Mouse (Mus musculus) liver, embryonic 12.5 days (tissue): ENCODE measurements around the gene Adamts18. TPM values are rescaled to one million over a fixed set of nuclear protein-coding genes. Genes with fewer than 3 reads are reported as not detected.
"Not testable (repeated sequence)": the region's sequence is repeated elsewhere in the genome, so short reads cannot be mapped to it uniquely, and the experiment has no call there.

Experiments
- ATAC-seq: fragments of 200-750 bp; cut with Nextera tagmentation; 2 replicates; pipeline ENCODE4 v1.8.0; 2017; ENCODE audit warnings: moderate number of reproducible peaks, mild to moderate bottlenecking, moderate library complexity
- H3K27ac ChIP-seq: fragments of 300-500 bp; sonication (generic); 2 replicates; pipeline ENCODE4 v1.5.1; 2016; ENCODE audit warnings: mild to moderate bottlenecking
- H3K27me3 ChIP-seq: fragments of 300-500 bp; sonication (generic); replicated peaks from 2 replicates; pipeline ENCODE4 v1.6.1; 2016; ENCODE audit warnings: mild to moderate bottlenecking, moderate library complexity
- H3K36me3 ChIP-seq: fragments of 300-500 bp; sonication (generic); 2 replicates; pipeline ENCODE4 v1.6.1; 2016; ENCODE audit warnings: mild to moderate bottlenecking, moderate library complexity
- H3K4me1 ChIP-seq: fragments of 300-500 bp; sonication (generic); 2 replicates; pipeline ENCODE4 v1.6.1; 2016
- H3K4me2 ChIP-seq: fragments of 300-500 bp; sonication (generic); 2 replicates; pipeline ENCODE4 v1.6.1; 2016; ENCODE audit warnings: mild to moderate bottlenecking, moderate library complexity
- H3K4me3 ChIP-seq: fragments of 300-500 bp; sonication (generic); 2 replicates; pipeline ENCODE4 v1.5.1; 2016; ENCODE audit warnings: mild to moderate bottlenecking, moderate library complexity
- H3K9ac ChIP-seq: fragments of 300-500 bp; sonication (generic); 2 replicates; pipeline ENCODE4 v1.6.1; 2016; ENCODE audit warnings: mild to moderate bottlenecking, moderate library complexity
- H3K9me3 ChIP-seq: fragments of 300-500 bp; sonication (generic); replicated peaks from 2 replicates; pipeline ENCODE4 v1.6.1; 2016; ENCODE audit warnings: mild to moderate bottlenecking, moderate library complexity
- WGBS: fragments of 180-500 bp; shearing (Covaris S2); methylation state at CpG from one replicate; pipeline ENCODE4 v1.1.7; 2016; ENCODE audit not compliant: insufficient replicate concordance; 5-methylcytosine and 5-hydroxymethylcytosine counted together
- polyA plus RNA-seq: library from polyadenylated mRNA; unstranded; fragments of >200 nt; fragmentation: Nextera tagmentation; extraction: Ambion mirVana; gene quantifications from 2 replicates; pipeline ENCODE4 v1.2.1, GENCODE M21; 2016

The Adamts18 gene
- polyA plus RNA-seq, 1 experiment from 2014 or later: 0.46 TPM

DNA sequence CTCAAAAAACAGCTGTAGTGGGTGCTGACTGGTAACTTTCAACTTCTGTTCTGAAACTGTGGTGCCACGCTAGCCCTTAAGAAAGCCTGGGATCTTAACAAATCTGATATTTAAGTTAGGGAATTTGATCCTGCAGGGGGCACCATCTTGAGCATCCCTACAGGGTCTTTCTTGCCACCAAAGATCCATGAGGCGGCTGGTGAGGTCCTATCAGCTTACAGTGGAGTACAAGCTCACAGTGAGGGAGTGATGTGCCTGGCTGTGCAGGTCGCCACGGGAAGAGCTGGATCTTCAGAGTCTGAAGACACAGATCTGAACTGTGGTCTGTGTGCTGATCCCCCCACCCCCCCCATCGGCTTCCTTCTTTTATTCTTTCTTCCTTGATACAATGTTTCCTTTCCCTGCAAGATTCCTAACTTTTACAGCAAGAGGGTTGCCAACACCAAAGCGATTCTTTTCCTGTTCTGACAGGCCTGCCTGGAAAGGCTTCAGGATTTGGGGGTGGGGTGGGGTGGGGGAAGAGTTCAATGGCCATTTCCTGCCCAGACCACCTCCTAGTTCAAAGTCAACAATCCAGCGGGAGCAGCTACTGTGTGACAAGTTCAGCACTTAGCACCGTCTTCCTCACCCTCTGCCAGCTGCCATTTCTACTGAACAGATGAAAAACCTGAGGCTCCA, 11.5 kb downstream of the Adamts18 start:
- H3K4me2 ChIP-seq: no peak overlapping the region
- no peak overlapping the region for H3K4me3 ChIP-seq
- H3K9ac ChIP-seq: no peak overlapping the region
- no peaks in the 10 kb centered on the region for H3K36me3 ChIP-seq
- no peak overlapping the region for H3K27ac ChIP-seq
- H3K4me1 ChIP-seq: no peaks in the 10 kb centered on the region
- H3K27me3 ChIP-seq: no peaks in the 10 kb centered on the region
- no peaks in the 10 kb centered on the region for H3K9me3 ChIP-seq
- no peak for ATAC-seq
- 37% methylated on average over 8 of the region's 8 CpGs for WGBS

DNA sequence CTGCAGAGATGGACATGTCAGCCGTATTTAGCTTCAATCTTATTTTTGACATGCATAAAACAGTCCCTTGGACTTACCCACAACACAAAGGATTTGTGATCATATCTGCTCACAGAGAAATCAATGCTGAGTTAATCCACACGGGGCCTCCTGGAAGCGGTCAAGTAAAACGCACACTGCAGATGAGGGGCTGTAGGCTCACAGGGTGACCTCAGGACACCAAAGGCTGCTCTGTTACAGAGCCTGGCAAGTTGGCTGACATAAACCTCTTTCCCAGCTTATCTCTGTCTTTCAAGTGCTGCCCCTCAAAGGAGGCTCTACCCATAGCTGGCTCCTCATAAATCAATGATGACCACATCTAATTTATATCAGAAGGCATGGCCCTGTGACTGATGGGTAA, 14.9 kb downstream of the Adamts18 start:
- 69% methylated on average over 4 of the region's 4 CpGs for WGBS
- Histone ChIP-seq H3K27me3 (no peaks in the 10 kb centered on the region), H3K4me3 (no peak overlapping the region), H3K4me2 (no peak overlapping the region), H3K36me3 (no peaks in the 10 kb centered on the region), H3K4me1 (no peaks in the 10 kb centered on the region), H3K9me3 (no peaks in the 10 kb centered on the region), H3K27ac (no peak overlapping the region), H3K9ac (no peak overlapping the region)
- ATAC-seq: no peak

GRCm38 (mm10) chr8:113827270-113827669, 21.3 kb downstream of the Adamts18 start:
- Histone ChIP-seq H3K4me2 (no peak overlapping the region), H3K9ac (no peak overlapping the region), H3K9me3 (peaks cover 5% of the 10 kb centered on the region; the same call in 1 of the 2 replicates), H3K27me3 (no peaks in the 10 kb centered on the region), H3K4me3 (no peak overlapping the region), H3K27ac (no peak overlapping the region), H3K36me3 (no peaks in the 10 kb centered on the region), H3K4me1 (no peaks in the 10 kb centered on the region)
- 65% methylated on average over 3 of the region's 3 CpGs for WGBS
- no peak for ATAC-seq

DNA sequence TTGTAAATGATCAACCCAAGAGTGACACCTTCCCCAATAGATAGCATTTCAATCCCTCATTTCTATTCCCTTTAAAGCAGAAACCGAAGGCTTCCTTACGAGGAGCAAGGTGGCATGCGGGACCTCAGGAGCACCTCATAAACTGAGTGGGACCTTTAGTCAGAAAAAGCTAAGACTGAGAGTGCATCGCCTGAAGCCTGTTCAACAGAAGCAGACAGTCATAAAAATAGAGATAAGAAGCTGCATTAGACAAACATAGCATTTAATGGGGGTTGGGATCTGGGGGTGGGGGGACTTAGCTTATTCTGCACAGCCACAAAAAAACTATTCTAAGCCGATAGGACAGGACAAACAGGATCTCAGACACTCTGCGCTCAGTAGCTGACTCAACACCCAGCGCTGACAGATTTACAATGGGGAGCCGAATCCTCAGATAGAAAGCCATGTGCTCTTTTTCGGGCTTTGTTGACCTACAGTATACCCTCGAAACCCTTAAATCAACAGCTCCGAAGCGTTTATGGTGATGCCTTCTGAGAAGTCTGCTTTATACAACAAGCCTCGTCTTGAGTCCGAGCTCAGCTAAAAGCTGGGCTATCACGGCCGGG, 27.5 kb downstream of the Adamts18 start:
- 63% methylated on average over 16 of the region's 16 CpGs for WGBS
- Histone ChIP-seq H3K4me1 (no peaks in the 10 kb centered on the region), H3K36me3 (no peaks in the 10 kb centered on the region), H3K9ac (no peak overlapping the region), H3K4me3 (no peak overlapping the region), H3K9me3 (peaks cover 10% of the 10 kb centered on the region; the same call in 1 of the 2 replicates), H3K27me3 (no peaks in the 10 kb centered on the region), H3K4me2 (no peak overlapping the region), H3K27ac (no peak overlapping the region)
- no peak for ATAC-seq

GRCm38 (mm10) chr8:113813966-113814365, 34.6 kb downstream of the Adamts18 start:
- Histone ChIP-seq H3K4me2 (no peak overlapping the region), H3K4me1 (no peaks in the 10 kb centered on the region), H3K9ac (no peak overlapping the region), H3K4me3 (no peak overlapping the region), H3K27me3 (no peaks in the 10 kb centered on the region), H3K9me3 (peaks cover 10% of the 10 kb centered on the region), H3K36me3 (no peaks in the 10 kb centered on the region), H3K27ac (no peak overlapping the region)
- ATAC-seq: no peak
- 56% methylated on average over 6 of the region's 6 CpGs for WGBS

DNA sequence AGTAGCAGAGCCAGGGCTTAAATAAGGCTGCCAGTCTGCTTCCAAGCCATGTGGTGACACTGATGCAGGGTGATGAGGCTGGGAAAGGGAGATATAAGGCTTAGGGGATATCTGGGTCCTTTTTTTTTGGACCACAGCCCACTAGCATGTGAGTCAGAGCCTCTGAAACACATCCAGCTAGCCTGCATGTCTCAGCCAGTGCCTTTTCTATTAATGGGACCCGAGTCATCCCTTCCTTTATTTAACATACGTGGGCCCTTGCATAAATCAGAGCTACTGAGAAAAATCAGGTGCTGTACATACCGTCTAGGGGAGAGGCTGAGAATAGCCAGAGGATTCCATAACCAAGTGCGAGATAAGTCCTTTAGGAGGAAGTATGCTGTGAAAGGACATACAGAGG, 37.0 kb downstream of the Adamts18 start:
- 48% methylated on average over 4 of the region's 4 CpGs for WGBS
- Histone ChIP-seq H3K4me1 (no peaks in the 10 kb centered on the region), H3K4me2 (no peak overlapping the region), H3K27ac (no peak overlapping the region), H3K36me3 (no peaks in the 10 kb centered on the region), H3K9me3 (peaks cover 7% of the 10 kb centered on the region), H3K27me3 (no peaks in the 10 kb centered on the region), H3K4me3 (no peak overlapping the region), H3K9ac (no peak overlapping the region)
- no peak for ATAC-seq

- peaks cover 1% of the 10 kb centered on the region for H3K9me3 ChIP-seq
- no peak overlapping the region for H3K9ac ChIP-seq
- no peak overlapping the region for H3K27ac ChIP-seq
- H3K27me3 ChIP-seq: no peaks in the 10 kb centered on the region
- 67% methylated on average over 5 of the region's 5 CpGs for WGBS
- H3K4me2 ChIP-seq: no peak overlapping the region
- ATAC-seq: no peak
- no peak overlapping the region for H3K4me3 ChIP-seq
- H3K4me1 ChIP-seq: no peaks in the 10 kb centered on the region
- H3K36me3 ChIP-seq: no peaks in the 10 kb centered on the region
Observed at GRCm38 (mm10) chr8:113809929-113810328, 38.6 kb downstream of the Adamts18 start.

GRCm38 (mm10) chr8:113803830-113804611, 44.5 kb downstream of the Adamts18 start:
- H3K9me3 ChIP-seq: no peaks in the 10 kb centered on the region
- H3K9ac ChIP-seq: no peak overlapping the region
- no peak overlapping the region for H3K4me3 ChIP-seq
- H3K36me3 ChIP-seq: no peaks in the 10 kb centered on the region
- no peak for ATAC-seq
- no peak overlapping the region for H3K4me2 ChIP-seq
- no peaks in the 10 kb centered on the region for H3K27me3 ChIP-seq
- no peak overlapping the region for H3K27ac ChIP-seq
- H3K4me1 ChIP-seq: no peaks in the 10 kb centered on the region
- WGBS: 72% methylated on average over 12 of the region's 12 CpGs

GRCm38 (mm10) chr8:113801551-113801950, 47.0 kb downstream of the Adamts18 start:
- H3K4me3 ChIP-seq: no peak overlapping the region
- no peak overlapping the region for H3K9ac ChIP-seq
- no peaks in the 10 kb centered on the region for H3K9me3 ChIP-seq
- no peak for ATAC-seq
- H3K4me1 ChIP-seq: no peaks in the 10 kb centered on the region
- 38% methylated on average over 5 of the region's 5 CpGs for WGBS
- no peak overlapping the region for H3K4me2 ChIP-seq
- no peaks in the 10 kb centered on the region for H3K36me3 ChIP-seq
- no peak overlapping the region for H3K27ac ChIP-seq
- H3K27me3 ChIP-seq: no peaks in the 10 kb centered on the region

GRCm38 (mm10) chr8:113800556-113800955, 48.0 kb downstream of the Adamts18 start:
- not testable (repeated sequence) for H3K27me3 ChIP-seq, H3K9ac ChIP-seq, H3K4me2 ChIP-seq, H3K4me1 ChIP-seq, H3K4me3 ChIP-seq, H3K9me3 ChIP-seq, H3K36me3 ChIP-seq, ATAC-seq, H3K27ac ChIP-seq
- no CpG with 5 or more reads among the region's 5 CpGs for WGBS

DNA sequence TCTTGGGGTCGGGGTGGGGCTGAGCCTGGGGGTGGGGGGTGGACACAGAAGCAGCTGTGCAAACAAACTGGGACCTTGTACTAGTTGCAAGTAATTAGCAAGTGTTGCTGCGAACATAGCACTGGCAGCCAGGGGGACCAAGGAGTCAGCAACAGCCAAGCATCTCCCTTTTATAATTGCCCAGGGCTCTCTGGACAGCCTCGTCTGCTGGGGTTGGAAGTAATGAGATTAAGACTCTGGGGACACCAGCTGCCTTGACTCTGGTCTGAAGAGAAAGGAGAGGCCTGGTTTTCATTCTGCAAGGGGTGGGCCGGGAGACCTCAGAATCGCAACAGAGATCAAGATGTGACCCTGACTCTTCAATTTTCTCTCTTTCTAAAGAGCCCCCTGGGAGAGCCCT, 49.0 kb downstream of the Adamts18 start:
- H3K4me3 ChIP-seq: no peak overlapping the region
- H3K9me3 ChIP-seq: no peaks in the 10 kb centered on the region
- no peak overlapping the region for H3K4me2 ChIP-seq
- H3K9ac ChIP-seq: no peak overlapping the region
- H3K27ac ChIP-seq: no peak overlapping the region
- no peaks in the 10 kb centered on the region for H3K4me1 ChIP-seq
- no peaks in the 10 kb centered on the region for H3K27me3 ChIP-seq
- no peak for ATAC-seq
- no peaks in the 10 kb centered on the region for H3K36me3 ChIP-seq
- WGBS: no CpG with 5 or more reads among the region's 5 CpGs

- H3K36me3 ChIP-seq: no peaks in the 10 kb centered on the region
- WGBS: no CpG with 5 or more reads among the region's 13 CpGs
- no peak for ATAC-seq
Observed at GRCm38 (mm10) chr8:113791856-113792255, 56.7 kb downstream of the Adamts18 start.

More at GRCm38 (mm10) chr8:113791856-113792255, 56.7 kb downstream of the Adamts18 start:
- Histone ChIP-seq H3K4me3 (no peak overlapping the region), H3K27me3 (no peaks in the 10 kb centered on the region), H3K9ac (no peak overlapping the region), H3K4me2 (no peak overlapping the region), H3K9me3 (no peaks in the 10 kb centered on the region), H3K27ac (no peak overlapping the region), H3K4me1 (no peaks in the 10 kb centered on the region)
